Mouse (Mus musculus): ENCODE measurements at regions not wholly inside any gene's neighbourhood (a gene's known extent, or its start where the extent isn't known, plus 50 kb on each side); places are given as distances from the start of the nearest gene placed in this dataset.

DNA sequence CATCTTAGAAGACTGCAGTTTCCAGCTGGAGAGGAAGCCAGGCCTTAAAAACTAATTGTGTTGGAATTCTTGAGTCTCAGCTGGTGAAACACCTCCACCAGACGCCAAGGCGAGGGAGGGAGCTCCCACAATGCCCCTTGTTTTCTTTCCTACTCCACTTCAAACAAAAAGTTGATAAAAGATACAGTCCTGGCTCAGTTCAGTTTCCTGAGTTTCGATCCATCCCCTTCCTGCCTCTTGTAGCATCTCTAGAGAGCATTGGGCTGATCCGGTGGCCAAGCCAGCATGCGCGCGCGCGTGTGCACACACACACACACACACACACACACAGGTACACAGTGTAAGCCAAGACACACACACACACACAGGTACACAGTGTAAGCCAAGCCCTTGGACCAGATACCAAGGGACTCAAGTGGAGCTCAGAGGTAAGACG lies 242.7 kb upstream of the Hs6st1 start:
- no peak for DNase-seq (ENCODE audit: low spot score in 2 of 2)

DNA sequence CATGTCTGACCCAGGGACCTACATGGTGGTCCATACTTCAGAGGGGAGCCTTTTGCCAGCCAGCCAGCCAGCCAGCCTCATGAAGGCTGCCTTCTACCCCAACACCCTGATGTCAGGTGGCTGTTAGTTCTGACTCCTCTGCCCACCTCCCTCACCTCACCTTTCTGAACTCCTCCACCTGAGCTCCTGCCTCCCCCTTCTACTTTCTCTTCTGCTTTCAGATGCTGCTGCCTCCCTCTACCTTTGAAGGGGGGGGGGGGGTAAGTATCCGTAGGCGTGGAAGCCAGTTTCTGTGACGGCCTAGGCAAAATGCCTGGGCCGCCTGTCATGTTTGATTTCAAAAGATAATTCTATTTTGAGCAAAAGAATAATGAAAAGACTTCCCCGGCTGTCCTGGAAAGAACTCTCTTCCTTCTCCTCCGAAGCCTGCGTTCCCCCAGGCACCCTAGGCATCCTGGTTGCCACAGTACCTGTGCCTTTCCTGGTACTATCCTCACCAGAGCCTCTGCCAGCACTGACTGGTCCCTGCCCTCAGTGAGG lies 241.6 kb upstream of the Hs6st1 start:
- no peak for DNase-seq (ENCODE audit: low spot score in 2 of 2)

- no peak for DNase-seq (ENCODE audit: low spot score in 2 of 2)
Observed at GRCm38 (mm10) chr1:35827471-35827870, 240.7 kb upstream of the Hs6st1 start.

DNA sequence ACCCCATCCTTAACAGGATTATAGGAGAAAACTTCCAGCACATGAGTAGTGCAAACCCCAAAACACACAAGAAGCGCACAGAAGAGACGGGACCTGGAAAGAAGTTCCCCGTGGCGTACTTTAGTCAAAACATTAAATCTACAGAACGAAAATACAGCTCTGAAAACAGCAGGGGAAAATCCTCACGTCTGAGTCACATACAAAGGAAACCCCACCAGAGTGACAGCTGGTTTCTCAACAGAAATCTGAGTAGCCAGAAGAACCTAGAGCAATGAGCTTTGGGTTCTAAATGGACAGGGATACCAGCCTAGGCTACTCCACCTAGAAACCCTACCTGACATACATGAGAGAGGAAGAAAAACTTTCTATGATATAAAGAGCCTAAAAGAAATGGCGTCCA lies 234.0 kb upstream of the Hs6st1 start:
- DNase-seq (ENCODE audit: low spot score in 2 of 2): no peak

GRCm38 (mm10) chr1:35836552-35836951 lies 231.6 kb upstream of the Hs6st1 start:
- no peak for DNase-seq (ENCODE audit: low spot score in 2 of 2)

- no peak for DNase-seq (ENCODE audit: low spot score in 2 of 2)
Observed at GRCm38 (mm10) chr1:35838625-35839024, 229.6 kb upstream of the Hs6st1 start.

DNA sequence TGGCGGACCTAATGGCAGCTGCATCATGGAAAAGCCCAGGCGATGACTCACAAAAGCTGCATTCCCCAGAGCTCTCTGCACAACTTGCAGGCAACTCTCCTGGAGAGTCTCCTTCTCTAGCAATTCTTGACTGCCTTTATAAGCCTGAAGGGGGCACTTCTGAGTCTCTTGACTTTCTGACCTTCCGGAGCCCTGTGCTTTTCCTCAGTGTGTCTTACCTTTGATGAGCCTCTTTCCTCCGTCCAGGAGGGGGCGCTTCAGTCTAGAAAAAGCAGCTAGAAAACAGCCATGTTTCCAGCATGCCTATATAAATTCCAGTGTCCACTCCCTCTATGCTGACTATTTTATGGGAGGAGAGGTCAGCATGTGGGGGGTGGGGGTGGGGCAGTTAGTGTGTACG lies 228.8 kb upstream of the Hs6st1 start:
- DNase-seq (ENCODE audit: low spot score in 2 of 2): no peak

DNA sequence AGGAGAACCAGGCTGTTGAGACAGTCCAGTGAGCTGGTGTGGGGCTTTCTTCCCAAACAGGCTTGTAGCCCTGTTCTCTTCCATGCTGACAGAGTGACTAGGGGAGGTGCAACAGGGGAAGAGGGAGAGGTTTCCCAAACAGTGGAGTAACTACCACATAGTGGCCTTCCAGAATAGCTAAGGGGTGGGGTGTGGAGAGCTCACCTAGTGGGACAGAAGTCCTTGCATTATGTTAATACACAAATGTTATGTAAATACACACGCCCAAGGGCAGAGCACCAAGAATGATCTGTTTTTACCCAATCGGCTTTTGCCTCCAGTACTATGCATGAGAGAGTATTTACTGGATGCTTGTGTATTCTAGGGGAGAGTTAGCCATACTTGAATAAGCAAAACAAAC lies 226.6 kb upstream of the Hs6st1 start:
- DNase-seq (ENCODE audit: low spot score in 2 of 2): no peak

DNA sequence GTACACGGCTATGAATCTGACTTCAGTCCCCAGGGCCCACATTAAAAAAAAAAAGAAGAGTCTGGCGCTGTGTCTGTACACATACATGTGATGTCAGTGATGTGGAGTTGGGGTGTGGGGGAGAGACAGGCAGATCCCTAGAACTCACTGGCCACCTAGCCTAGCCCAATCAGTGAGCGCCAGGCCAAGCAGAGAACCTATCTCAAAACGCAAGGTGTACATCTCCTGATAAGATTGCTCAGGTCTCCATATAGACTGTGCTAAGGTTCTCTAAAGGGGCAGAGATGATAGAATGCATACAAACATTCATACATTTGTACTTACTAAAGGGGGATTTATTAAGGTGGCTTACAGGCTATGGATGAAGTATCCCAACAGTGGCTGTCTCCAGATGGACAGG lies 225.5 kb upstream of the Hs6st1 start:
- no peak for DNase-seq (ENCODE audit: low spot score in 2 of 2)

- peak in 1 of 2 experiments; percentile 58 for DNase-seq (ENCODE audit: low spot score in 2 of 2)
Observed at GRCm38 (mm10) chr1:35843566-35843965, 224.6 kb upstream of the Hs6st1 start.

- no peak for DNase-seq (ENCODE audit: low spot score in 2 of 2)
Observed at GRCm38 (mm10) chr1:35846224-35846936, 221.8 kb upstream of the Hs6st1 start.

DNA sequence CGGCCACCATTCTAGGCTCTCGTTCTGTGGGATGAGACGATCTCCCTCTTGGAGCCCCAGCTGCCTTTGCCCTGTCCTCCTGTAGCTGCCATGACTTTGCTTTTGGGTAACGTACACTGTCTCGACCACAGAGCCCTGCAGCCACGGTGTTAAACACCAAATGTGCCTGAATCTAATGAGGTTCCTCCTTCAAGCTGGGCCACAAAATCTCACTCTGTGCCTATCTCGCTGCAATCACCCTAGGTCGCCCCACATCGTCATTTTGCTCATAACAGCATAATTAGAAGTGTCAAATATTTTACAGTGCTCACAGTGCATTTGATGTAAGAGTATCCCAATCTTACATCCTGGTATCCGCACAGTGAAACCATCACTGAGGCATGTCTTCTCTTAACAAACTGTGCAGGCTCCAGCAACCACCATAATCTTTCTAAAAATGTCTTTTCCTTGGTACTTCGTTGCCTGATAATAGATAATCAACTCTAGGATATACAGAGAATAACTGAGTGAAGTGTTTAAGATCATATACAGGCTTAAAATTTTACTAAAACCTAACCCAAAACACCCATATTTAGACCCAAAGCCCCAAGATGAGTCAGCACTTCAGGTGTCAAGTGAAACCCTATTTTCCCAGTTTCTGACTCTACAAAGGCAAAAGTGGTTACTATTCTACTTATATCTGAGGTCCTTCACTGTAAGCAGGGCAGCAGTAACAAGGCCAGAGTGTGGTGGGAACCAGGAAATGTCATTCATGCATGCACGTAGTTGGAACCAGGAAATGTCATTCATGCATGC lies 219.8 kb upstream of the Hs6st1 start:
- no peak for DNase-seq (ENCODE audit: low spot score in 2 of 2)

GRCm38 (mm10) chr1:35849406-35850190 lies 218.6 kb upstream of the Hs6st1 start:
- no peak for DNase-seq (ENCODE audit: low spot score in 2 of 2)

DNA sequence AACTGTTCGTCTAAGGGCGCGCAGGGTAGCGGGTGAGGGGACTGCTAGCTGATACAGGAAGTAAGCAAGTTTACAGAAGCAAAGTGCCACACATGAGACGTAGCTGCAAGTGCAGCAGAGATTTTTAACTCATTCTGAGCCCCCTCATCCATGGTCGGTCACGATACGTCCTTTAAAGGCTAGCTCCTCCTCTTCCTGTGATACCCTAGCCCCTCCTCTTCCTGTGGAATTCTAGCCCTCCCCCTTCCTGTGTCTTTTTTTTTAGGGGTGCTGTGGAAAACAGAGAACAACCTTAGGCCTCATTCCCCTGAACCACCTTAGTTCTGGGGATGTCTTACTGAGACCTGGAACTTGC lies 218.0 kb upstream of the Hs6st1 start:
- no peak for DNase-seq (ENCODE audit: low spot score in 2 of 2)

DNA sequence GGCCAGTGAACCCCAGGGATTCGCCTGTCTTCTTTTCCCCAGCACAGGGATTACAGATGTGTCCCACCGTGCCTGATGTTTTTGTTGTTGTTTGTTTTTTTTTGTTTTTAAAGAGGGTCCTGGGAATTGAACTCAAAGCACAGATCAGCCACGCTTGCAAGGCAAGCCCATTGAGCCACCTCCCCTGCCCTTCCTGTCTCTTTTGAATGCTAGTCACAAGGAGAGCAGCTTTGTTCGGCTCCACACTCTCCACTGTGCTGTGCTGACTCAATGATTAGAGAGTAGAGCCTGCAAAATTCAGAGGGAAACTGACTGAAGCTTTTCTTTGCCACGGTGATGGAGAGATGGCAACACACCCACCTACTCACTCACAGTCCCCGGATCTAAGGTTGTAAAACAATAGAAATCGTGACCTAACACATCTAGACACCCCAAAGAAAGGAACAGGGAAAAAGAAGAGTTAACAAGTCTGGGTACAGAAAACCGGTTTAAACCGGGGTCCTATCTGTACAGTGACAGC lies 217.6 kb upstream of the Hs6st1 start:
- DNase-seq (ENCODE audit: low spot score in 2 of 2): no peak

DNA sequence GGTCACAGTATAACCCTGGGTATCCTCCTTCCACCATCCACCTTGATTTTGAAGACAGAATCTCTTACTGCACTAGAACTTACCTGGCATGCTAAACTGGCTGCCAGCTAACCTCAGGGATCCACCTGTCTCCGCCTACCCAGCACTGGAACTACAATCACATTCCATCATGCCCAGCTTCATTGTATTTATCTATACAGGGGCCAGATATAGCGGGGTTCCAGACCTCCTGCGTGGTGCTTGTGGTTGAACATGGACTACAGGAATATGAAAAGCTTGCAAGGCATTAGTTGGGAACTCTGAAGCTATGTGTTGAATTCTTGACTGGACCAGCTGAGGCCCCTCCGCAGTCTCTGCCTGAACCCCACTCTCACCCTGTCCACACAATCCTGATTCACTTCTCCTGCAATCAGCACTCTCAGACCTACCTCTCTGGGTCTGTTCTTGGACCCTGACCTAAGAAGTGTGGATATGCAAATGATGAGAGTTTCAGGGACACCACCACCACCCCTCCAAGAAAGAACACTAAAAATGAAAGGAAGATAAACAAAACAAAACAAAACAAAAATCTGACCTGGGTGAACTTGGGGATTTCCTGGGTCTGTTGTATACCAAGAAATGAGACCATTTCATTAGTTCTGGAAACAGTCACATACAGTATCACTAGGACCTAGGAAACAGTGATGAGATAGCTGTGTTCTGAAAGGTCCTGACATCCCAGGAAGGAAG lies 216.4 kb upstream of the Hs6st1 start:
- no peak for DNase-seq (ENCODE audit: low spot score in 2 of 2)

- no peak for DNase-seq (ENCODE audit: low spot score in 2 of 2)
Observed at GRCm38 (mm10) chr1:35853018-35853417, 215.2 kb upstream of the Hs6st1 start.

GRCm38 (mm10) chr1:35855650-35856049 lies 212.6 kb upstream of the Hs6st1 start:
- DNase-seq (ENCODE audit: low spot score in 2 of 2): no peak

- no peak for DNase-seq (ENCODE audit: low spot score in 2 of 2)
Observed at GRCm38 (mm10) chr1:35858342-35858741, 209.9 kb upstream of the Hs6st1 start.

- DNase-seq (ENCODE audit: low spot score in 2 of 2): no peak
Observed at GRCm38 (mm10) chr1:35860779-35861178, 207.4 kb upstream of the Hs6st1 start.

DNA sequence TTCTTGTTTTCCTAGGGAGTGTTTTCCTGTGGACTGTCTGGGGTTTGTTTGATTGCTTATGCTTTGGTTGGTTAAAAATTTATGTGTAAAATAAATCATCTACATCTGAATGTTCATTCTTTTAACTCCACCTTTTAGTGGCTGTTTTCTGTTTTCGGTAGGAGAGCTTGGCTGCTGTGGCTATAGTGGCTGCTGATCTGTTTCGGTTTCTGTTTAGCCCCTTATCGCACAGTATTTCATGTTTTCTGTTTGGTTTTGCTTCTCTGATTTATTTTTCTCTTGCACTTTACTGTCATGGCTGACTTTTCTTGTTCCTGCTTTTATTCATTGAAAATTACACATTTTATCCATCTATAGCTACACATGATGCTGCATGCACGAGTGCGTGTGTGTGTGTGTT lies 206.0 kb upstream of the Hs6st1 start:
- DNase-seq (ENCODE audit: low spot score in 2 of 2): no peak

All from left cerebral cortex, adult 8-10 months (tissue).